Mouse (Mus musculus): ENCODE results near the gene Gsc.

The Gsc gene

DNA sequence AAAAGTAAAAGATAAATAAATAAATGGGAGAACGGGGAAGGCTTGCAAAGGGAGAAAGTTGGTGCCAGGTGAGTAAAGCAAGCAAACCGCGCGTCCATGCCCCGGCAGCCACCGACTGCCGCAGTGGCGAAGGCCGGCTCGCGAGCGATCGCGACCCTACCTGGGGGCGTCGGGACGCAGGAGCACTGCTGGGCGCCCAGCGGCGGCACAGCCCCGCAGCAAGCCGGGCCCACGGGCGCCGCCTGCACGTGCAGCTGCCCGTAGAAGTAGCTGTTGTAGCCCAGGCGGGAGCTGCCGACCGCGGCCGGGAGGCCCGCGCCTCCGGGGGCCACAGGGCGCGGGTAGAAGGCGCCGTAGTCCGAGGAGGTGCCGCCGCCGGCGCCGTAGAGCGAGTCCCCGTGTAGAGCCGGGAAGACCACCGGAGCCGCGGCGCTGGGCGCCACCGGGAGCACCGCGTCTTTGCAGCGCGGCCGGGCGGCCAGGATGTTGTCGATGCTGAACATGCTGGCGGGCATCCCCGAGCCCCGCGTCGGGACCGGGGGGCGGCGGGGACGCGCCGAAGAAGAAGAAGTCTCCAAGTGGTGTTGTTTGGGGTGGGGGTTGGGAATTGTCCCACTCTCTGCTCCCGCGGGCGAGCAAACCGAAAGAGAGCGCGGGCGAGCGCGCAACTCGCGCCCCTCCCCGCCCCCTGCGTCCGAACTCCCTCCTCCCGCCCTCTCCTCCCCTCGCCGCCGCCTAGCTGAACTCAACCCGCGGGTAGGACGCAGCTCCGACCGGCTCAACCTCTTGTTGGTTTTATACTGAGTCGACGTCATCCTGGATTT is at the start of gene Gsc:
TSS of gene Gsc (minus strand) at position 730 of the 824 bp plus-strand sequence.
- peak; percentile 36 for DNase-seq

DNA sequence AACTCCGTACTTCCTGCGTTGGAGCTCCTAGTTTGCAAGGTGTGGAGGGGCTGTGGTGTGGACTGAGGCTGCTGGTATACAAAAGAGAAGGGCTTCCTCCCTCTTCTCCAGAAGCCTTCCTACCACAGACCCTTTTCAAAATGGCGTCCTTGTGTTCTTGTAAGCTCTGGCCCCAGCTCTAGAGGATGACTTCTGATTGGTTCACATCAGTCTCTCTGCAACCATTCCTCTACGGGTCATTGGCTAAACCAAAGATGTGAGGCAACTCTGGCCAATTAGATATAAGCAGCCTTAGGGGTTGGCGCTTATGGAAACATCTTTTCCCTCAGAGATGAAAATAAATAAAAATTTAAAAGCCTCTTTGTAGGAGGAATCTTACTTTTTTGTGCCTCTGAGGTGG is 46.6 kb upstream of the Gsc start:
- DNase-seq = no peak

DNA sequence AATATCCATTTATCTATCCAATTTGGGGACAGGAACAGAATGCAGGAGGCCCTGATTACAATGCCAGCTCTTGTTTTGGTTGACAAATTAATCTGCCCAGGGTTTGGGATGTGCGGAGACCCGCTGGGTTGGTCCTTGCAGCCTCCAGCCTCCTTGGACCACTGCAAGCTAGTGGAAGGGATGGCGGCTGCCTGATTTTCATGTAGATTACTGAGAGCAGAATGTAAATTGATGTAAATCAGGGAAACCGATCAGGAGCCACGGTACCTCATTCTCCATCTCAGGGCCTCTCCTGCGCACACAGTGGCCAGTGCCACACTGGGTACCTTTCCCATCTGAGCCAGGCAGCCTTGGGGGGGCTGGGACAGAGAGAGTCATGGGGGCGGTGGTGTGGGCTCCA is 34.8 kb upstream of the Gsc start:
- no peak for DNase-seq

DNA sequence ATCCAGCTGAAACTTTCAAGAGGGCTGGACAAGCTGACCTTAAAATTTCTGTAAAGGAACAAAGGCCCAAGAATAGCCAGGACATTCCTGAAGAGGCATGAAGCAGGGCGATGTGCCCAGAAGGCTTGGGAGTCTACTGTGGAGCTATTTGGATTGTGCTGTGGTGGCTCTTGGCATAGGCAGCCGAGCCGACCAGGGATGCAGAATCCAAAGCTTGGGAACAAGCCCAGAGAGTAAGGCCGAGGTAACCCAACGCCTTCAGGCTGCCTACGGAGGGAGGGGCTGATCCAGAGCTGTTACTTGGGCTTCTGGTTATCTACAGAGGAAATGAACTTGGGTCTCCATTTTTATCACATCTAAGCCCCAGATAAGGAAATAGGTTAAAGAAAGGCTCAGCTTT is 18.9 kb upstream of the Gsc start:
- DNase-seq = peak; percentile 41

DNA sequence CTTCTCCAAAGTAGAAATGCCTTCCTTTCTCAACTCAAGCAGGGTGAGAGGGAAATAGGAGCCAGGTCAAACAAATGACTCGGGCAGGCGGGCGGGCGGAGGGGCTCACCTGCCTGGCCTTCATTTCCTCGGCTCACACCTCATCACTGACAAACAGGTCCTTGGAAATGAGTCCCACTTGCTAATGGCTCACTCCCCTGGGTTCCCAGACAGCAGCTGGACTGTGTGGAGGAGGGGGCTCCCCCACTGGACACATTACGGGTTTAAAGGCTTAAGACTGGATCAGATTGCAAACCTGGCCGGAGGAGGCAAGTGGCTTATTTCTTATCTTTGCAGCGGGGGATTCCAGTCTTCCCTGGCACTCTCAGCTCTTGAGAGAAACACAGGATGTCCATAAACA is 13.1 kb upstream of the Gsc start:
- DNase-seq = no peak

DNA sequence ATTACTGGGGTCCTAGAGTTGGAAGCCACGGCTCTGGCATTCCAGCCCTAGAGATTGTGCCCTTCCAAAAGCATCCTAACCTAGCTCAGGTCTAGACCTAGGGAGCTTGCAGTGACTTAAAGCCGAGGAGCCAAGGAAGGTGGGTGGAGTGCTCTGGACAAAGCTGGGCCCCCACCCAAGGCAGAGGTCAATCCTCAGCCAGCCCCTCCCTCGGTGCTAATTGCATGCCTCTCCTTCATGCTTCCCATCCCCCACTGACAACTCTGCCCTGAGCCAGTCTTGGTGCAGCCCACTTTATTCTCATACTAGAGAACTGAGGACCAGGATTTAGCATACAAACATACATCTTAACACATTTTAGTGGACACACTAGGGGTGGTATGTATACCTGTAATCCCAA is 12.0 kb upstream of the Gsc start:
- DNase-seq = no peak

DNA sequence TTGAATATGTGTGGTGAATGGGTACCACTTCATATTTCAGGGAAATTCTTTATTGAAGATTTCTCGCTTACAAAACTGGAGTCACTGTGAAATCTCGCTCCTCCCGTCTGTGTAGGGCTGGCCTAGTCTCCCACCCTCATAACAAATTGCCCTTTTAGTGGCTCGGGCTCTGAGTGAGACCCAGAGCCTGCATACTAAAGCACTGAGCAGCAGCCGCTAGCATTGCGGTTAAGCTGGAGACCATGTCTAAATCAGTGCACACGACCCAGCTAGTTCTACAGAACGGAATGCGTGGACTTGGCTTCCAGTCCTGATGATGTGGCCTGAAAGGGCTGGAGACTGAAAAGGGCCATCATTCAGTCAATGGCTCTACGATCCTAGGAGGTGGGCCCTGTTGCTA is 7.9 kb upstream of the Gsc start:
- no peak for DNase-seq

DNA sequence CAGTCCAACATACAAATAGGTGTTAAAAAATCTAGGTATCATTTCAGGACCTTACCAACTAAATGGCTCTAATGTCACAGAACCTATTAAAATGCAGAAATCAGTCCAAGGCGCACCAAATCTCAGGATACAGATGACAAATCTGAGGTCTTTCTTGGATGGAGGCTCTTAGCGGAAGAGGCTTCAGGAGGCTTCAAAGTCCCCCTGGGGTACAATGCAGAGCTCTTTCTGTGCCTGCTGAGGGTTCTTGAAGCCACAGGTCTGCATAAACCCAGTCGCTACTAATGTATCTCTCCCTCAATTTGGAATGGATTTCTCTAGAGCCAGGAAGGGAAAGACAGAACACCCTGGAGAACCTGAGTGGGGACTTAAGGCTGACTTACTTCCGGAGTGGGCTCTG is 5.1 kb upstream of the Gsc start:
- DNase-seq = no peak

DNA sequence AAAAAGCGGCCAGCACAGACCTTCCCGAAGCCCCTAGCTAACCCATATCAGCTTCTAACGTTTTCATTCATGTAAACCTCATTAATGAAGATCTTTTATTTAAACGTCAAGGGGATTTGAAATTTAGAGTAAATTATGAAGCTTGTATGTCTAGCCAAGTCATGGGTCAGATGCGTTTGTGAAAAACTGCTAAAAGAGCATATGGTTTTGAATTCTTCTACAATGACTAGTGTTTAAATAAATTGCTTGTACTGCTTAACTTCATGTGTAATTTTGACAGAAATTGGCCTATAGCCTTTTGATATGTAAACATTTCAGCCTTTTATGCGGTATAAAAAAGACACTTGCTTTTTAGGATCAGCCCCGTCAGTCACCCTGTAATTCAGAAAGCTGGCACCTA is 4.4 kb upstream of the Gsc start:
- no peak for DNase-seq

DNA sequence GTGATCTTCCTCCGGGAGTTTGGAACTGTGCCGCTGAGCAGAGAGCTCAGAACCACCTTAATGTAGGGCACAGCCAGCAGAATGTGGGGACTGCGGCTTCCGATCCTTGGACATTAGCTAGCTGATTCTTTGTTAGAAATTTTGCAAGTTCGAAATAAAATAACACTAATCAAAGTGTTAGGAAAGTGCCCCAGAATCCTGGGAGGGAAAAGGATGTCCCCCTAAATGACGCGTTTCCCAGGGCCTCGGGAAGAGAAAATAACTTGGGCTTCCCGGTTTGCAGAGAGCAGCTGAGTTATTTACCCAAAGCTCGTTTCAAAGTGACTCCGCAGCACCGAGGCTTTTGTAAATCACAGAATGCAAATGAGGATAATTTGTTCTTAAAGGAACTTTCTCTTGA is 3.9 kb upstream of the Gsc start:
- no peak for DNase-seq

DNA sequence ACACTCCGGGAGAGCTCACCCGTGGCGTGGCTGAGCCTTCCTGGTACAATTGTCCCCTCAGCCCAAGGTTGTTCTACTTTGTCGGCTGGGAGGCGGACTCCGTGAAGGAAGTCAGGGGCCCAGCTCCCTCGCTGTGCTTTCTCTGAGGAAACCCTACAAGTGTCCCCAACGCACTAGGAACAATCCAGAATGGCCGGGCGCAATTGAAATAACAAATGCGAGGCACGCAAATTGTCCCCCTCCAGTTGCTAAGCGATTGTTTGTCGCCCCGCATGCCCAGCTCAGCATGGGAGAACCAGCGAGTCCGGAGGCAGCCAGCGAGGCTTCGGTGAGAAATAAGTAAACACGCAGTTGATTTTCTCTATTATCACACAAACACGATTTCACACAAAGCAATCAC is 2.8 kb upstream of the Gsc start:
- no peak for DNase-seq

DNA sequence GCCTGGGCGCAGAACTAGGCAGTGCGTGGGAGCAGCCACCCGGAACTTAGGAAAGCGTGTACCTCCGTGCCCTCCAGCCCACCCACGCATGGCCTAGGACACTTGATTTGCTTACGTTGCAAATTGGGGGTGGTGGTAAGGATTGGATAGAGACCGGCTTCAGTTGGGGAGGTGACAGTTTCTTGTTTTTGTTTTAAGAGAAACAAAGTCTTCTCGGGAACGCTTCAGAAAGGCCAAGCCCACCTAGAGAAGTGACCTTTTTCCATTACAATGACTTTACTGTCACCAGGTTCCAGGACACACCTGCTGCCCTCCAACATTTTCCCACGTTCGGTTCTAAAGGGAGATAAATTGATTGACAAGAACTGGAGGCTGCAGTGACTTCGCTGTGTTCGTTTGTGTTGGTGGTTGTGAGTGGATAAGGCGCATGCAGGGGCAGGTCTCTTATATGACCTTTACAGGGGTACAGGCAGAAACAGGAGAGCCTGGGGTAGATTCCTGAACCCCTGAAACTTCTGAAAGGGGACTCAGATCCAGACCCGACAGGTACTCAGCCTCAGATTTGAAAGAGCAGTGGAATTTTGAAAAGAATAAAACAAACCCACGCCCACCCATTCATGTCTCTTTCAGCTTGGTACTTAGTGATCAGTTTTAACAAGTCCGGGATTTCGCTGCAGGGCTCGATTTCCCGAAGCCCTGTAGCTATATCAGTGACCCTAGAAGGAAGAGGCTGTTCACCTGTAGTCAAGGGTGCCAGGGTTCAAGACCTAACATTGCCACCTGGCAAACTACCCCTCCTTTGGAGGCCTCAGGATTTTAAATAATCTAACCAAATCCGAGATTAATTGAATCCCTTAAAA is 2.0 kb upstream of the Gsc start:
- DNase-seq = no peak

DNA sequence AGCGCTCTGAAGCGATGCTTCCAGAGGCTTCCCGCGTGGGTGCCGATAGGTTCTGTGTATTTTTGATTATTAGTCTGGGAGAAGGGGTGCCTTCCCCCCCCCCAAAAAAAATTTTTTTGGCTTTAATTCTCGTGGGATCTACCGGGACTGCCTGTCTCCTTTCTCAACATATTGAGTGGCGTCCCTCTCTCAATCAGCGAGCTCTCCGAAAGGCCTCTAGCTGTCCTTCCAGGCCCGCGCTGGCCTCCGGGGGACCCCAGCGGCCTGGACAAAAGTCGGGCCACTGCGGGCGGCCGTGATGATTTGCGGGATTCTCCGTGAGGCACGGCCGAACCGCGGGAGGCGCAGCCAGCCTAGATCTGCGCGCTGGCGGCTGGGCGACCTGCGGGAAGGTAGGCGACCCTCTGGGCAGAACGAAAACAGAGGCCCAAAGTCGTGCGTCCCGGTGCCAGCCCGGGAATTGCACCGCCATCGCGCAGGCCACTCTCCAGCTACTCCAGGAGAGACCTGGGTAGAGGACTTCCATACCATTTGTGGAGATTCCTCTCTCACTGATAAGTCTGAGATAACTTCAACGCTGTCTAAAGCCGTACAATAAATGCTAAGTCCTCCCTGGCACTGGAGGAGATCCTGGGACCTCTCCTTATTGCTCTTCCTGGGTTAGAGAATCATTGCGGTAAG is 1.2 kb upstream of the Gsc start:
- no peak for DNase-seq

DNA sequence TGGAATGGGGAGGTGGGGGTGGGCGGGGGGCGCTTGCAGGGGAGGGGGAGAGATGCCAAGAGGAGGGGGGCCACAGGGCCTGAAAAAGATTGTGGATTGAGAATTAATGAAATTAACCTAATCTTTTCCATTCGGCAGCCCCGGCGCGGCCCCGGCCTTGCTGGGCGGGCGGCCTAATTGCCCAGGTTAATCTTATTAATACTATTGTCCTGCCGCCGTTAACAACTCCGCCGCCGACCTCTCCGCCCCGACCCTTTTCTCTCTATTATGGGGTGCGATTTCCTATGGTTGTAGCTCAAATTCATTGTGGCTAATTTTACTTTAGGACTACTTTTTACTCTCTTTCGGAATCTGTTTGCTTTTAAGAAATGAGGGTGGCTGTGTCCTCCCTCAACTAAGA is 362 bp upstream of the Gsc start:
- no peak for DNase-seq

DNA sequence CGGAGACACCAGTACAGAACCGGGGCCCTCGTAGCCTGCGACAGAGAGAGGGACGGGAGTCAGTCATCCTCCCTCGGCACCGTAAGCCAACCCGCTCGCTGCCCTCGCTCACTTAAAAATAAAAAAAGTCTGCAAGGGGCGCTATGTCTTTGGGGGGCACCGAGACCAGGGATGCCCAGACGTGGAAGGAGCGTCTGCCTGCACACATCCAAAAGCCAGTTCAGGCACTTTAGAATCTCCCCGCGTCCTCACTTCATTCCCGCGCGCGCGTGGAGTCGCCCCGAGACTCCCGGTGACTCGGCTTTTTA is 958 bp downstream of the Gsc start:
- DNase-seq = no peak

DNA sequence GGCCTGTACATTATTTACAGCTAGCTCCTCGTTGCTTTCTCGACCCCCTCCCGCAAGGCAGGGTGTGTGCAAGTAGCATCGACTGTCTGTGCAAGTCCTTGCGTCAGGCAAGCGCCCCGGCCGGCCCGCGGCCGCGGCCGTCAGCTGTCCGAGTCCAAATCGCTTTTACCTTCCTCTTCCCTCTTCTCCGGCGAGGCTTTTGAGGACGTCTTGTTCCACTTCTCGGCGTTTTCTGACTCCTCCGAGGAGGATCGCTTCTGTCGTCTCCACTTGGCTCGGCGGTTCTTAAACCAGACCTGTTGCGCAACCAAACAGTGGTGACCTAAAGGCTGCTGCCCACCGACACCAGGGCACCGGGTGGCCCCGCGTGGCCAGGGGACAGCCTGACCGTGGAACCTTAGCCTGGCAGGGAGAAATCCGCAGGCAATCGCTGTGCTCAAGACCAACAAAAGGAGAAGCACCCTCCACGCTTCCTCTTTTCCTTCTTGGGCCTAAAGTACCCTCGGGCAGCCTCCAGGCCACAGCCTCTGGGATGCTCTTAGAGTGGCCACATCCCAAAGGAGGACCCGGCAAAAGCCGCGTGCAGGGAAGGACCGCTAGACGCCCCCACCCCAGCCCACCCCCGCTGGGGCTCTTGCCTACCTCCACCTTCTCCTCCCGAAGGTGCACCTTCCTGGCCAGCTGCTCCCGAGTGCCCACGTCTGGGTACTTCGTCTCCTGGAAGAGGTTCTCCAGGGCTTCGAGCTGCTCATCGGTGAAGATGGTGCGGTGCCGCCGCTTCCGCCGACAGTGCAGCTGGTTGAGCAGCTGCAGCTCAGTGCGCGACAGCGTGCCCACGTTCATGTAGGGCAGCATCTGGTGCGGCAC is 1.5 kb downstream of the Gsc start:
- DNase-seq = no peak

DNA sequence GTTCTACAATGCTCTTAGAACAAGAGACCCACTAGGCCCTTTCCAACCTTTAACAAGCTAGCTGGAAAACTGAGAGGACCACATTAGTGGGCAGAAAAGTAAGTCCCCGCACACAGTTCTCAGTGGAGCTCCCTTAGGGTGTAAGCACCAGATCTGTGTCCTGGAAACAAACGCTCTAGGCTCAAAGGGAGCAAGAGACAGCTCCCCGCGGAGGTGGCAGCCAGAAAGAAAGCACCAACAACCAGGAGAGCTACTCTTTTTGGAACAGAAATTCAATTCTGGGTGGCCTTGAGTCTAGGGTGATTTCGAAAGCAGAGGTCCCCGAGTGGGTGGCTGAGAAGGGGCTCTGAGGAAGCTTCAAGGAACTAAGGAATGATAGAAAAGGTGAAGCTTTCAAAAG is 2.5 kb downstream of the Gsc start:
- DNase-seq = no peak

DNA sequence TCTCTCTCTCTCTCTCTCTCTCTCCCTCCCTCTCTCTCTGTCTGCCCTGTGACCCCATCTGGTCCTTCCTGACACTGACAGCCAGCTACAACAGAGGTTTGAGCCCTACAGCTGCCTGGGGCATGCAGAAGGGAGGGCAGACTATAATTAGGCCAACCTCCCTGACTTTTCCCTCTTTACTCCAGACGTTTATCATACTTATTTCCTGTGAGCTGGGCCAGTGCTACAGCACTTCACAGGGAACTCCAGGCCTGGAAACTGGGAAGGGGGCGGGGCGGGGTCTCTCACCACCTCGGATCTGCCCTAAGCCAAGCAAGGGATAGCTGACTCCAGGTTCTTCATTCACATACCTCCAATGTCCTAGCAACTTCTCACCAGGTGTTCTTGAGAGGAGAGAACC is 4.3 kb downstream of the Gsc start:
- DNase-seq = no peak

DNA sequence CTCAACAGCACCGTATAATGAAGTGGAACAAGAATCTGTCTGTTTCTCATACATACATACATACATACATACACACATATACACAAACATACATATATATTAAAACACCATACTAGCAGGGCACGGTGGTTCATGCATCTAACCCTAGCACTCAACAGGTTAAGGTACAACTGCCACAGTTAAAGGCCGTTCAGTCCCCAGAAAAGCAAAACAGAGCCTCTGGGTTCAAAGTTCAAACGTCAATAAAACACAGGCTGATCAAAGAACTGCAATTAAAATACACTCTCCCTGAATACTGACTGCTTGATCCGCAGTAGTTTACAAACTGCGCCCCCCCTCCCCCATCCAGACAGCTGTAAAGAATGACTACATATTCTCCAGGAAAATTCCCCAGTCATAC is 5.8 kb downstream of the Gsc start:
- DNase-seq = no peak

DNA sequence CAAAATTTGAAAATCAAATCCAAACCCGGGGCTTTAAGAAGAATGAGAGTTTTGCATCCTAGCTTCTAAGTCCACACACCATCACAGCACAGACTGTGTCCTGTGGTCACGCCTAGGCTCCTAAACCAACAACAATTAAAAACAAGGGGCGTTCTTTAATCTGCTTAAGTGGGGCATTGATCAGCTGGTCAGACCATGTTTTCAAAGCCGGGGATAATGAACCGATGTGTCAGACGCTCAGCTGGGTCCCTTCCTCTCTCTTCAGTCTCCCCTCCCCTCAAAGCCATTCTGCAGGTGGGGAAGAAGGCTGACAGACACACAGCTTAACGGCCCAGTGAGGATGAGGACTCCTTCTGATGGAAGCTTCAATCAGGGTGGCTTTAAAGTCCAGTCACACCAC is 6.2 kb downstream of the Gsc start:
- no peak for DNase-seq

DNA sequence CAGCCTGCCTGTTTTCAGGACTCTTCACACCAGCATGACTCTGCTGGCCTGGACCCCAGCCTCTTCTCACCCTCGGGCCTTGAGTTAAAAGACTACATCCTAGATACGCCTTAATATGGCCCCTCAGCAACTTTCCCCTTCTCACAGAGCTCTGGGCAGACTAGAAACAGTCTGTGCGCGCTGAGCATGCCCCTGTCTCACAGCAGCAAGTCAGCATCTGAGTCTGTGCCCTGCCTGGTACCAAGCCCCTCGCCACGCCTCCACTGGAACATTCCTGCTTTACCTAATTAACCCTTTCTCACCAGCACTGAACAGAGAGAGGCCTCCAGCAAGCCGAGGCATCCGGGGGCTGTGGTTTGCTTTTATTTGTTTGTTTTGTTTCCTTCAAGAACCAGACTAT is 11.8 kb downstream of the Gsc start:
- DNase-seq = no peak

DNA sequence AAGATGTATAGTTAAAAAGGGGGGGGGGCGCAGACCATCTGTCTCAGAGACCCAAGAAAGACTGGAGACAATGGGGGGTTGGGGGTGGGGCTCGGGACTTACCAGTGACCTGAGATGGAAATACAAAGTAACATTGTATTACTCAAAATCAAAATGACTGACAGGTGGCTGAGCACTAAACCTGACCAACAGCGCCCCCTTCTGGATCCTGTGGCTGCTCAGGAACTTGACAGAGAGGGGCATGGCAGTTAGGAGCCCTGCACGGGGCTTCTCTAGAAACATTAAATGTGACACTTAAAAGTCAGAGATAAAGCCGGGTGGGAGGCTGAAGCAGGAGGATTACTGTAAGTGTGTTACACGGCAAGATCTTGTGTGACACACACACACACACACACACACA is 13.8 kb downstream of the Gsc start:
- no peak for DNase-seq

DNA sequence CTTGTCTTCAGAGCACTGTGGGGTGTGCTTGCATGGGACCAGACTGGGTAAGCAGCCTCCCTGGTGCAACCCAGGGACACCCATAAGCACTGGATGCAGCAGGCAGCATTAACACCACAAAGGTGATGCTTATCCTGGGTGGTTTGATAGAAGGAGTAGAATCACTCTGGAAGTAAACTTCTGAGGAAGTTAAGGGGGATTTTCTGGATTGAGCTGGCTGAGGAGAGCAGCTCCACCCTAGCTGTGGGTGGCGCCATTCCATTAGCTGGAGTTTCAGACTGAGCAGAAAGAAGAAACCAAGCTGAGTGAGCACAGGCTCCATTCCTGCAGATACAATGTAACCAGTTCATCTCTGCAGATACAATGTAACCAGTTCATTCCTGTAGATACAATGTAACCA is 20.1 kb downstream of the Gsc start:
- DNase-seq = no peak

All from lung, postnatal 10 days (tissue).